Mouse (Mus musculus) limb, embryonic 14.5 days (tissue): ENCODE measurements around the gene Atp6v1b1. TPM values are rescaled to one million over a fixed set of nuclear protein-coding genes. Genes with fewer than 3 reads are reported as not detected.

Experiments
- ATAC-seq: fragments of 200-750 bp; cut with Nextera tagmentation; 2 replicates; pipeline ENCODE4 v1.8.0; 2017; ENCODE audit warnings: low read depth, moderate number of reproducible peaks, moderate TSS enrichment; ENCODE audit not compliant: low FRiP score
- DNase-seq: peaks from one replicate; pipeline ENCODE4 v3.0.0-alpha.2; 2015; ENCODE audit warnings: low spot score
- H3K27ac ChIP-seq: fragments of 300-500 bp; sonication (generic); replicated peaks from 2 replicates; pipeline ENCODE4 v1.5.1; 2014; ENCODE audit warnings: low read depth, mild to moderate bottlenecking, low read length, moderate library complexity, mixed read lengths
- H3K27me3 ChIP-seq: fragments of 300-500 bp; sonication (generic); 2 replicates; pipeline ENCODE4 v1.6.1; 2014; ENCODE audit warnings: low read length, mixed read lengths; ENCODE audit not compliant: control insufficient read depth, insufficient read depth
- H3K36me3 ChIP-seq: fragments of 300-500 bp; sonication (generic); 2 replicates; pipeline ENCODE4 v1.6.1; 2014; ENCODE audit warnings: mild to moderate bottlenecking, low read length, moderate library complexity, mixed read lengths; ENCODE audit not compliant: control insufficient read depth, insufficient read depth
- H3K4me1 ChIP-seq: fragments of 300-500 bp; sonication (generic); 2 replicates; pipeline ENCODE4 v1.6.1; 2014; ENCODE audit warnings: antibody characterized with exemption, low read length, mixed read lengths; ENCODE audit not compliant: control insufficient read depth, insufficient read depth
- H3K4me2 ChIP-seq: fragments of 300-500 bp; sonication (generic); replicated peaks from 2 replicates; pipeline ENCODE4 v1.6.1; 2014; ENCODE audit warnings: low read depth, mild to moderate bottlenecking, low read length, moderate library complexity; ENCODE audit not compliant: severe bottlenecking
- H3K4me3 ChIP-seq: fragments of 300-500 bp; sonication (generic); replicated peaks from 2 replicates; pipeline ENCODE4 v1.5.1; 2014; ENCODE audit warnings: low read length
- H3K9ac ChIP-seq: fragments of 300-500 bp; sonication (generic); 2 replicates; pipeline ENCODE4 v1.6.1; 2014; ENCODE audit warnings: mild to moderate bottlenecking, low read depth, low read length, moderate library complexity; ENCODE audit not compliant: severe bottlenecking
- H3K9me3 ChIP-seq: fragments of 300-500 bp; sonication (generic); 2 replicates; pipeline ENCODE4 v1.6.1; 2016; ENCODE audit warnings: low read length; ENCODE audit not compliant: control insufficient read depth
- POLR2A ChIP-seq: fragments of 200-500 bp; IDR thresholded peaks from 2 replicates; pipeline ENCODE4 v1.8.0; 2012; ENCODE audit warnings: inconsistent platforms, mild to moderate bottlenecking, moderate library complexity, borderline replicate concordance; ENCODE audit not compliant: insufficient read depth, insufficient read length; ENCODE audit errors: extremely low read depth
- WGBS: fragments of 180-500 bp; shearing (Covaris S2); extraction: QIAGEN DNeasy Blood & Tissue Kit; methylation state at CpG from one replicate; pipeline ENCODE4 v1.1.7; 2014; 5-methylcytosine and 5-hydroxymethylcytosine counted together
- polyA plus RNA-seq, 2 experiments: library from polyadenylated mRNA; depleted of rRNA in 1 of 2; stranded (reverse) in 1 of 2; unstranded in 1 of 2; fragments of >200 nt; fragmentation: Nextera tagmentation in 1 of 2; extraction: Ambion mirVana in 1 of 2; gene quantifications; 2 replicates each; pipeline versions ENCODE4 v1.2.1 to v1.2.3; 2012 to 2014

Gene Atp6v1b1
- polyA plus RNA-seq, 2 experiments = 0.05 TPM; not detected in 1

DNA sequence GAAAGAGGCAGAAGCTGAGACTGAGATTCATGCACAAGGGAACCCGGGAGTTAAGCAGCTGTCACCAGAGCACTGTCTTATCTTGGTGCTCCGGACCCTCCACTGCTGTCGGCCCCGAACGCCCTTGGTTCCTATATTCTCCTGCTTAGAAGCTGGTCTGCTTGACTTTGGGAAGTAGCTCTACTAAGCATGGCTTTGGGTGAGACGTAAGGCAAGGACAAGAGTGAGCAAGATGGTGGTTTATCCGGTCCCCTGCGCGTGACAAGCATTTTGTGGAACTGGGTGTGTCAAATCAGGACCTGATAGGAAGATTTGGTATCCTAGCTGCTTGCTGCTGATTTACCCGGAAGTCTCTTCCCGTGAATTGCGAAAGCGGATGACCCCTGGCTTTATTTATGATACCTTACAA lies 52.7 kb downstream of the Atp6v1b1 start:
- H3K4me2 ChIP-seq = peak overlapping the region; percentile 77
- H3K27ac ChIP-seq = peak overlapping the region; percentile 90
- 0 out of 2 replicates have a peak, but pooled peaks have one; percentile 4 for ATAC-seq
- H3K4me1 ChIP-seq = 0 out of 2 replicates have a peak, but pooled peaks cover 5% of the 10 kb centered on the region
- peaks cover 10% of the 10 kb centered on the region for H3K36me3 ChIP-seq
- peak overlapping the region; percentile 74 for H3K9ac ChIP-seq
- H3K9me3 ChIP-seq = no peaks in the 10 kb centered on the region
- DNase-seq = peak; percentile 41
- peak overlapping the region; percentile 73 for H3K4me3 ChIP-seq
- no peaks in the 10 kb centered on the region for H3K27me3 ChIP-seq
- TF ChIP-seq POLR2A = no peak
- 11% methylated on average over 13 of the region's 13 CpGs for WGBS

GRCm38 (mm10) chr6:83796686-83797085 lies 53.9 kb downstream of the Atp6v1b1 start:
- 67% methylated on average over 3 of the region's 3 CpGs for WGBS
- no peak for TF ChIP-seq POLR2A
- no peak overlapping the region for H3K27ac ChIP-seq

DNA sequence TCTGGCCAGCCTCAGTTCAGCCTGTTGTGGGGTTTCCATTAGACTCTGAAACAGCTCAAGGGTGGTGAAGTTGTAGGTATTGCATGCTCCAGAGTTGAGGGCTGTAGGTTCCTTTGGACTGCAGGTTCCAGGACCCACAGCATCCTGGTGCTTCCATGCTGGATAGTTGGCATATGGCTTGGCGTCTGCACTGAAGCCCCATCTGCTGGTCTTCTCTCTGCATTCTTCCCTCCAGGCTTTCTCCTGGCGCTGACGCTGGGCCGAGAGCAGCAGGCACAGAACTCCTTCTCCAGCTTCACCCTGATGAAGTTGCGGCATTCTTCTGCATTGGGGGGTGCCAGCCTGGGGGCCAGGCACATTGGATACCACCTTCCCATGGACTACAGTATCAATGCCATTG lies 59.2 kb downstream of the Atp6v1b1 start:
- H3K4me3 ChIP-seq = no peak overlapping the region
- H3K4me1 ChIP-seq = no peaks in the 10 kb centered on the region
- DNase-seq = no peak
- TF ChIP-seq POLR2A = no peak
- no peaks in the 10 kb centered on the region for H3K27me3 ChIP-seq
- no peaks in the 10 kb centered on the region for H3K9me3 ChIP-seq
- H3K36me3 ChIP-seq = peaks cover 46% of the 10 kb centered on the region
- H3K4me2 ChIP-seq = no peak overlapping the region
- H3K9ac ChIP-seq = no peak overlapping the region
- ATAC-seq = no peak
- no peak overlapping the region for H3K27ac ChIP-seq
- WGBS = 92% methylated on average over 5 of the region's 5 CpGs

More at GRCm38 (mm10) chr6:83796686-83797085, 53.9 kb downstream of the Atp6v1b1 start:
- DNase-seq (no peak), ATAC-seq (no peak)
- no peak overlapping the region for H3K4me3 ChIP-seq
- H3K9ac ChIP-seq = no peak overlapping the region
- H3K27me3 ChIP-seq = no peaks in the 10 kb centered on the region
- no peak overlapping the region for H3K4me2 ChIP-seq
- H3K9me3 ChIP-seq = no peaks in the 10 kb centered on the region
- H3K4me1 ChIP-seq = 0 out of 2 replicates have a peak, but pooled peaks cover 5% of the 10 kb centered on the region
- peaks cover 20% of the 10 kb centered on the region for H3K36me3 ChIP-seq

DNA sequence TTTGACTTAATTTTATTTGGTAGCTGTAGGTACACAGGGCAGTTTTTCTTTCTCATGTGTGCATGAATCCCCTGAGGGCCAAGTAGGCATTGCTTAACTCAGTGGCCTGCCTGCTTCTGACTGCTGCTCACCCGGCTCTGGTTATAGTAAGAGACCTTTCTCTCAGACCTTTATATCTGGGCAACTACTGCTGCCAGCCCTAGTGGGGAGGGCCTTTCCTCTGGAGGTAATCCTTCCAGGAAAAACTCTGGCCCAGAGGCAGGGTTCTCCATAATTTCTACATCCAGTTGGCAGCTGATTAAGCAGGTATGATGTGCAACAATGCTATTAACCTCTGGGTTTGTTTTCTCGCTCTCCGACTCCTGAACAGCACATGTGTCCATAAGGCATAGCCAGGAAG lies 60.1 kb downstream of the Atp6v1b1 start:
- Histone ChIP-seq H3K4me2 (no peak overlapping the region), H3K4me3 (no peak overlapping the region), H3K27me3 (no peaks in the 10 kb centered on the region), H3K9ac (no peak overlapping the region), H3K4me1 (no peaks in the 10 kb centered on the region), H3K36me3 (peaks cover 54% of the 10 kb centered on the region), H3K9me3 (no peaks in the 10 kb centered on the region), H3K27ac (no peak overlapping the region)
- 87% methylated on average over 3 of the region's 3 CpGs for WGBS
- no peak for TF ChIP-seq POLR2A
- ATAC-seq = no peak
- no peak for DNase-seq

Other genes starting within 250 kb of the Atp6v1b1 start
- gene Dguok, start 236.0 kb upstream of the Atp6v1b1 start, polyA plus RNA-seq (2012; rRNA removed) = 89.0 and 104 TPM in 2 replicates
- gene Dguok, start 236.0 kb upstream of the Atp6v1b1 start, polyA plus RNA-seq (2014; fragmentation: Nextera tagmentation; extraction: Ambion mirVana) = 77.0 and 87.0 TPM in 2 replicates
- 5.1 and 5.3 TPM in 2 replicates for gene Actg2, start 206.7 kb upstream of the Atp6v1b1 start, polyA plus RNA-seq (2012; rRNA removed)
- 5.5 and 5.6 TPM in 2 replicates for gene Actg2, start 206.7 kb upstream of the Atp6v1b1 start, polyA plus RNA-seq (2014; fragmentation: Nextera tagmentation; extraction: Ambion mirVana)
- 20.3 and 21.3 TPM in 2 replicates for gene Stambp, start 170.3 kb upstream of the Atp6v1b1 start, polyA plus RNA-seq (2012; rRNA removed)
- gene Stambp, start 170.3 kb upstream of the Atp6v1b1 start, polyA plus RNA-seq (2014; fragmentation: Nextera tagmentation; extraction: Ambion mirVana) = 27.9 and 30.2 TPM in 2 replicates
- not detected in 2 replicates for gene Clec4f, start 86.8 kb upstream of the Atp6v1b1 start, polyA plus RNA-seq (2012; rRNA removed)
- gene Clec4f, start 86.8 kb upstream of the Atp6v1b1 start, polyA plus RNA-seq (2014; fragmentation: Nextera tagmentation; extraction: Ambion mirVana) = not detected in 2 replicates
- not detected in 2 replicates for gene Cd207, start 65.1 kb upstream of the Atp6v1b1 start, polyA plus RNA-seq (2012; rRNA removed)
- gene Cd207, start 65.1 kb upstream of the Atp6v1b1 start, polyA plus RNA-seq (2014; fragmentation: Nextera tagmentation; extraction: Ambion mirVana) = not detected in 2 replicates
- gene Vax2, start 31.7 kb upstream of the Atp6v1b1 start, polyA plus RNA-seq (2012; rRNA removed) = 0.70 and 1.1 TPM in 2 replicates
- 0.80 and 1.4 TPM in 2 replicates for gene Vax2, start 31.7 kb upstream of the Atp6v1b1 start, polyA plus RNA-seq (2014; fragmentation: Nextera tagmentation; extraction: Ambion mirVana)
- gene Ankrd53, start 19.7 kb downstream of the Atp6v1b1 start, polyA plus RNA-seq (2012; rRNA removed) = not detected in 2 replicates
- gene Ankrd53, start 19.7 kb downstream of the Atp6v1b1 start, polyA plus RNA-seq (2014; fragmentation: Nextera tagmentation; extraction: Ambion mirVana) = not detected in 2 replicates
- gene Tex261, start 32.8 kb downstream of the Atp6v1b1 start, polyA plus RNA-seq (2012; rRNA removed) = 77.4 and 108 TPM in 2 replicates
- gene Tex261, start 32.8 kb downstream of the Atp6v1b1 start, polyA plus RNA-seq (2014; fragmentation: Nextera tagmentation; extraction: Ambion mirVana) = 90.2 and 90.4 TPM in 2 replicates
- 37.6 and 38.7 TPM in 2 replicates for gene Nagk, start 52.0 kb downstream of the Atp6v1b1 start, polyA plus RNA-seq (2012; rRNA removed)
- gene Nagk, start 52.0 kb downstream of the Atp6v1b1 start, polyA plus RNA-seq (2014; fragmentation: Nextera tagmentation; extraction: Ambion mirVana) = 57.5 and 59.9 TPM in 2 replicates
- gene Paip2b, start 88.8 kb downstream of the Atp6v1b1 start, polyA plus RNA-seq (2012; rRNA removed) = 33.5 and 36.3 TPM in 2 replicates
- 18.2 and 19.0 TPM in 2 replicates for gene Paip2b, start 88.8 kb downstream of the Atp6v1b1 start, polyA plus RNA-seq (2014; fragmentation: Nextera tagmentation; extraction: Ambion mirVana)
- gene Zfp638, start 124.1 kb downstream of the Atp6v1b1 start, polyA plus RNA-seq (2012; rRNA removed) = 42.2 and 55.4 TPM in 2 replicates
- gene Zfp638, start 124.1 kb downstream of the Atp6v1b1 start, polyA plus RNA-seq (2014; fragmentation: Nextera tagmentation; extraction: Ambion mirVana) = 61.8 and 71.5 TPM in 2 replicates